Mouse (Mus musculus): ENCODE measurements at regions not wholly inside any gene's neighbourhood (a gene's known extent, or its start where the extent isn't known, plus 50 kb on each side); places are given as distances from the start of the nearest gene placed in this dataset.

DNA sequence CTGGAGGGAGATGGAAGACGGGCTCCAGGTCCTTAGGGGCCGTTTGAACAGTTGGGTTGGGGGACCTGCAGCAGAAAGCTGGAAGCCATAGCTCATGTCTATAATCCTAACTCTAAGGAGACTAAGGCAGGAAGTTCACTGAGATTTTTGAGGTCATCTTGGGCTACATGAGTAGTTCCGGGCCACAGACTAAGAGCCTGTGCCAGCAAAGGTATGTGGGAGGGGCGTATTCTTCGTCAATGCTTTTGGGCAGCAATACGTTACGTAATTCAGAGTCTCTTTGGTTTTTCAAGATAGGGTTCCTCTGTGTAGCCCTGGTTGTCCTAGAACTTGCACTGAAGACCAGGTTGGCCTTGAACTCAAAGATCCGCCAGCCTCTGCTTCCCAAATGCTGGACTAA is 57.9 kb upstream of the Pim1 start:
- TF ChIP-seq TCF12 (IDR thresholded peaks at IDR 0.05; ENCODE audit: insufficient read depth, poor library complexity, severe bottlenecking) (no peak), POLR2A (IDR thresholded peaks at IDR 0.05; ENCODE audit: insufficient read length, low read depth) (no peak), POLR2AphosphoS2 (IDR thresholded peaks at IDR 0.05; ENCODE audit: insufficient read length, low read depth) (no peak)

Measured in myocyte (in vitro differentiated cells).